Mouse (Mus musculus) liver, embryonic 14.5 days (tissue): ENCODE measurements around the gene Auts2.

Experiments
- CTCF ChIP-seq: IDR thresholded peaks from 2 replicates; pipeline ENCODE4 v1.5.1; 2016; ENCODE audit warnings: antibody characterized with exemption, low read depth, control low read depth
- EP300 ChIP-seq: IDR thresholded peaks from 2 replicates; pipeline ENCODE4 v1.6.1; 2016; ENCODE audit warnings: antibody characterized with exemption, low read depth

DNA sequence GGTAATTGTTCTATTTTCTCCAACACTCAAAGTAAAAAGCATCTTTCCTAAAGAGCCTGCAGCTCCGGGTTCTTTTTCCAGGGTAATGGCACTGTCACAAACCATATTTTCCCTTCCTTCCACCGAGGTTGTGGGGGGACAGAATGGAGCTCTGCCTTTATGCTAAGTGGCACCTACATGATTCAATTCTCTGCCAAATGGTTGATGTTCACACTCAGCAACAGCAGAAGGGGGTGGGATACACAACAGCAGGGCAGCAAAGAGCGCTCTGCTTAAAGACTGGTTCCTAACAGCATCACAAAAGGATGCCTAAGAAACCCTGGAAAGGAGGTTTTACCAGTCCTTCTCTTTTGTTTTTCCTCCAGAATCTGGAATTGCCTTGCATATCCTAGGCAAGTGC is 759.9 kb downstream of the Auts2 start:
- TF ChIP-seq CTCF (no peak), EP300 (no peak)
